ENCODE assay signal across 8 mouse cellular contexts in genomic region chr11:101467477-101468262, GRCm38 (mm10). TPM values are rescaled to one million over a fixed set of nuclear protein-coding genes. Genes with fewer than 3 reads are reported as not detected.
A peak's percentile ranks its signal among the peaks of the same experiment; 100 is the strongest.
DNase-seq lines count a peak whose midpoint lies in the region; ATAC-seq and TF ChIP-seq lines count a peak whose summit lies in the region.

No protein-coding gene starts in this region.

- H3K9ac ChIP-seq in forebrain, embryonic 11.5 days (ENCODE audit: low read length), result peak overlapping the region; percentile 89
- peak overlapping the region; percentile 78 for H3K9ac ChIP-seq in heart, embryonic 15.5 days
- H3K9ac ChIP-seq in liver, embryonic 11.5 days (ENCODE audit: low read depth, low read length), result peak overlapping the region; percentile 65

- H3K27ac ChIP-seq in forebrain, embryonic 11.5 days (ENCODE audit: low read depth, low read length), result peak overlapping the region; percentile 71
- peak overlapping the region; percentile 53 for H3K27ac ChIP-seq in heart, embryonic 15.5 days
- H3K27ac ChIP-seq in liver, embryonic 11.5 days (ENCODE audit: low read depth, low read length), result no peak overlapping the region

- peaks cover 20% of the 10 kb centered on the region for H3K4me1 ChIP-seq in forebrain, embryonic 11.5 days (replicated peaks; ENCODE audit: control insufficient read depth, insufficient read depth, low read length)
- H3K4me1 ChIP-seq in heart, embryonic 15.5 days (replicated peaks), result peaks cover 50% of the 10 kb centered on the region
- peaks cover 47% of the 10 kb centered on the region for H3K4me1 ChIP-seq in liver, embryonic 11.5 days (replicated peaks; ENCODE audit: control insufficient read depth, insufficient read depth, low read length)

- peak overlapping the region; percentile 63 for H3K4me2 ChIP-seq in forebrain, embryonic 11.5 days (ENCODE audit: low read depth, low read length, severe bottlenecking)
- peak overlapping the region; percentile 88 for H3K4me2 ChIP-seq in heart, embryonic 15.5 days
- peak overlapping the region; percentile 100 for H3K4me2 ChIP-seq in liver, embryonic 11.5 days

- peak; percentile 82 for TF ChIP-seq POLR2A in brain, embryonic 14.5 days (IDR thresholded peaks at IDR 0.05; ENCODE audit: borderline replicate concordance, extremely low read depth, insufficient read depth, insufficient read length, poor library complexity, severe bottlenecking)

- WGBS in forebrain, embryonic 11.5 days, result under 1% methylated on average over 50 of the region's 54 CpGs
- WGBS in heart, embryonic 15.5 days, result under 1% methylated on average over 53 of the region's 54 CpGs
- WGBS in liver, embryonic 11.5 days, result 1% methylated on average over 51 of the region's 54 CpGs

- no peaks in the 10 kb centered on the region for H3K27me3 ChIP-seq in forebrain, embryonic 11.5 days (ENCODE audit: control insufficient read depth, insufficient read depth, low read length)
- no peaks in the 10 kb centered on the region for H3K27me3 ChIP-seq in heart, embryonic 15.5 days
- no peaks in the 10 kb centered on the region for H3K27me3 ChIP-seq in liver, embryonic 11.5 days (replicated peaks; ENCODE audit: control insufficient read depth, insufficient read depth, low read length)
- H3K27me3 ChIP-seq in splenic B cell, adult 2 months (ENCODE audit: control insufficient read depth, insufficient read depth, low read length, poor library complexity, severe bottlenecking), result peaks cover 4% of the 10 kb centered on the region; the same call in 1 of the 2 replicates

- TF ChIP-seq CTCF in brain, embryonic 14.5 days (IDR thresholded peaks at IDR 0.05; ENCODE audit: borderline replicate concordance, extremely low read depth, insufficient read depth, insufficient read length), result peak; percentile 35; the same call in 1 of the 2 replicates

- peak; percentile 43 for ATAC-seq in CD4-positive, CD25-positive, alpha-beta regulatory T cell, adult 4 months
- peak; percentile 72 for ATAC-seq in forebrain, embryonic 11.5 days (replicated peaks; ENCODE audit: low FRiP score)
- ATAC-seq in heart, embryonic 15.5 days (replicated peaks; ENCODE audit: insufficient number of reproducible peaks, insufficient read depth, low FRiP score, low read depth), result peak; percentile 83
- ATAC-seq in liver, embryonic 11.5 days (replicated peaks; ENCODE audit: low FRiP score), result peak; percentile 77
- peak; percentile 45 for ATAC-seq in monocyte, adult 5-6 weeks (replicated peaks; ENCODE audit: insufficient number of reproducible peaks, low FRiP score, low TSS enrichment, poor library complexity, severe bottlenecking)

- H3K9me3 ChIP-seq in forebrain, embryonic 11.5 days (ENCODE audit: control insufficient read depth, low read length), result no peaks in the 10 kb centered on the region
- no peaks in the 10 kb centered on the region for H3K9me3 ChIP-seq in heart, embryonic 15.5 days (replicated peaks)
- H3K9me3 ChIP-seq in liver, embryonic 11.5 days (ENCODE audit: control insufficient read depth, low read length), result no peaks in the 10 kb centered on the region

- peak; percentile 88 for DNase-seq in brain, embryonic 14.5 days (ENCODE audit: low read depth)
- DNase-seq in forebrain, embryonic 11.5 days (ENCODE audit: low spot score), result peak; percentile 93
- peak; percentile 83 for DNase-seq in kidney, postnatal 14 days
- DNase-seq in liver, embryonic 11.5 days (ENCODE audit: low spot score), result peak; percentile 75
- peak; percentile 71 for DNase-seq in splenic B cell, adult 2 months (ENCODE audit: low read depth, low spot score)

- no peaks in the 10 kb centered on the region for H3K36me3 ChIP-seq in forebrain, embryonic 11.5 days (ENCODE audit: control insufficient read depth, insufficient read depth, low read length)
- peaks cover under 1% of the 10 kb centered on the region; the same call in 1 of the 2 replicates for H3K36me3 ChIP-seq in heart, embryonic 15.5 days
- 0 out of 2 replicates have a peak, but pooled peaks cover 2% of the 10 kb centered on the region for H3K36me3 ChIP-seq in liver, embryonic 11.5 days (ENCODE audit: control insufficient read depth, insufficient read depth, low read length)
- no peaks in the 10 kb centered on the region for H3K36me3 ChIP-seq in splenic B cell, adult 2 months (ENCODE audit: control insufficient read depth, insufficient read depth, low read length, poor library complexity, severe bottlenecking)

- peak overlapping the region; percentile 78 for H3K4me3 ChIP-seq in forebrain, embryonic 11.5 days (ENCODE audit: low read depth, low read length)
- H3K4me3 ChIP-seq in heart, embryonic 15.5 days, result peak overlapping the region; percentile 84
- H3K4me3 ChIP-seq in liver, embryonic 11.5 days (ENCODE audit: low read depth, low read length), result peak overlapping the region; percentile 66

RNA-seq across cellular contexts. Expression of gene Vat1, which starts 1.6 kb away (rescaled TPM):
- polyA plus RNA-seq in CD4-positive, CD25-positive, alpha-beta regulatory T cell, adult 4 months (2017; shearing (Covaris generic)), result 1 to 10 TPM; 1.1 to 1.5 TPM
- polyA plus RNA-seq in brain, embryonic 14.5 days (2012; rRNA removed), result 169 and 204 TPM in 2 replicates
- polyA plus RNA-seq in forebrain, embryonic 11.5 days (2014; fragmentation: Nextera tagmentation; extraction: Ambion mirVana), result 47.0 and 51.4 TPM in 2 replicates
- 30.2 and 38.6 TPM in 2 replicates for polyA plus RNA-seq in heart, embryonic 15.5 days (2015; fragmentation: Nextera tagmentation; extraction: Ambion mirVana)
- polyA plus RNA-seq in liver, embryonic 11.5 days (2014; fragmentation: Nextera tagmentation; extraction: Ambion mirVana), result 16.8 and 19.5 TPM in 2 replicates
- 13.9 to 14.1 TPM (median 13.9 TPM) in 3 replicates for total RNA-seq in monocyte, adult 5-6 weeks (2017)

RNA-seq across cellular contexts. Expression of gene Rnd2, which starts 2.9 kb away (rescaled TPM):
- polyA plus RNA-seq in CD4-positive, CD25-positive, alpha-beta regulatory T cell, adult 4 months (2017; shearing (Covaris generic)), result under 1 TPM in 1 of 2 experiments, not detected in 1; 0.23 TPM
- polyA plus RNA-seq in brain, embryonic 14.5 days (2012; rRNA removed), result 139 and 205 TPM in 2 replicates
- polyA plus RNA-seq in forebrain, embryonic 11.5 days (2014; fragmentation: Nextera tagmentation; extraction: Ambion mirVana), result 43.5 and 49.0 TPM in 2 replicates
- polyA plus RNA-seq in heart, embryonic 15.5 days (2015; fragmentation: Nextera tagmentation; extraction: Ambion mirVana), result 9.1 and 10.1 TPM in 2 replicates
- polyA plus RNA-seq in liver, embryonic 11.5 days (2014; fragmentation: Nextera tagmentation; extraction: Ambion mirVana), result 3.7 and 5.4 TPM in 2 replicates
- not detected in 3 replicates for total RNA-seq in monocyte, adult 5-6 weeks (2017)

RNA-seq across cellular contexts. Expression of gene Ifi35, which starts 19.5 kb away (rescaled TPM):
- 100 to 1,000 TPM; 174 to 204 TPM for polyA plus RNA-seq in CD4-positive, CD25-positive, alpha-beta regulatory T cell, adult 4 months (2017; shearing (Covaris generic))
- 2.6 and 3.2 TPM in 2 replicates for polyA plus RNA-seq in brain, embryonic 14.5 days (2012; rRNA removed)
- 3.8 and 3.9 TPM in 2 replicates for polyA plus RNA-seq in forebrain, embryonic 11.5 days (2014; fragmentation: Nextera tagmentation; extraction: Ambion mirVana)
- polyA plus RNA-seq in heart, embryonic 15.5 days (2015; fragmentation: Nextera tagmentation; extraction: Ambion mirVana), result 18.0 and 25.9 TPM in 2 replicates
- 31.2 and 34.6 TPM in 2 replicates for polyA plus RNA-seq in liver, embryonic 11.5 days (2014; fragmentation: Nextera tagmentation; extraction: Ambion mirVana)
- 65.6 to 68.1 TPM (median 67.1 TPM) in 3 replicates for total RNA-seq in monocyte, adult 5-6 weeks (2017)

RNA-seq across cellular contexts. Expression of gene Rpl27, which starts 25.6 kb away (rescaled TPM):
- 100 to 1,000 TPM; 407 to 740 TPM for polyA plus RNA-seq in CD4-positive, CD25-positive, alpha-beta regulatory T cell, adult 4 months (2017; shearing (Covaris generic))
- 836 and 1,059 TPM in 2 replicates for polyA plus RNA-seq in brain, embryonic 14.5 days (2012; rRNA removed)
- polyA plus RNA-seq in forebrain, embryonic 11.5 days (2014; fragmentation: Nextera tagmentation; extraction: Ambion mirVana), result 370 and 424 TPM in 2 replicates
- 174 and 211 TPM in 2 replicates for polyA plus RNA-seq in heart, embryonic 15.5 days (2015; fragmentation: Nextera tagmentation; extraction: Ambion mirVana)
- 553 and 579 TPM in 2 replicates for polyA plus RNA-seq in liver, embryonic 11.5 days (2014; fragmentation: Nextera tagmentation; extraction: Ambion mirVana)
- 465 to 1,168 TPM (median 1,010 TPM) in 3 replicates for total RNA-seq in monocyte, adult 5-6 weeks (2017)

RNA-seq across cellular contexts. Expression of gene Ptges3l, which starts 42.5 kb away (rescaled TPM):
- polyA plus RNA-seq in CD4-positive, CD25-positive, alpha-beta regulatory T cell, adult 4 months (2017; shearing (Covaris generic)), result 1 to 10 TPM; 1.7 to 2.1 TPM
- 1.9 and 2.6 TPM in 2 replicates for polyA plus RNA-seq in brain, embryonic 14.5 days (2012; rRNA removed)
- 1.6 and 2.7 TPM in 2 replicates for polyA plus RNA-seq in forebrain, embryonic 11.5 days (2014; fragmentation: Nextera tagmentation; extraction: Ambion mirVana)
- 66.5 and 81.5 TPM in 2 replicates for polyA plus RNA-seq in heart, embryonic 15.5 days (2015; fragmentation: Nextera tagmentation; extraction: Ambion mirVana)
- polyA plus RNA-seq in liver, embryonic 11.5 days (2014; fragmentation: Nextera tagmentation; extraction: Ambion mirVana), result 3.2 and 5.0 TPM in 2 replicates
- total RNA-seq in monocyte, adult 5-6 weeks (2017), result 2.7 TPM in 1 of 3 replicates, not detected in the others
